Mouse (Mus musculus): ENCODE results near the gene Tmem163. TPM values are rescaled to one million over a fixed set of nuclear protein-coding genes. Genes with fewer than 3 reads are reported as not detected.

Tmem163 gene
- polyA plus RNA-seq, 1 experiment from 2014 or later: 0.69 TPM

- Histone ChIP-seq H3K27me3 (ENCODE audit: control insufficient read depth, insufficient read depth, low read length) (no peaks in the 10 kb centered on the region), H3K27ac (replicated peaks) (no peak overlapping the region), H3K36me3 (ENCODE audit: control insufficient read depth, insufficient read depth, low read length) (no peaks in the 10 kb centered on the region), H3K9ac (ENCODE audit: low read length) (no peak overlapping the region), H3K4me1 (replicated peaks; ENCODE audit: control insufficient read depth, insufficient read depth) (no peaks in the 10 kb centered on the region), H3K4me2 (replicated peaks; ENCODE audit: low read depth) (no peak overlapping the region), H3K4me3 (ENCODE audit: low read depth, low read length) (no peak overlapping the region), H3K9me3 (ENCODE audit: control insufficient read depth, low read length) (no peaks in the 10 kb centered on the region)
- no peak for TF ChIP-seq CTCF (IDR thresholded peaks at IDR 0.05; ENCODE audit: low read depth)
- no peak for TF ChIP-seq EP300 (optimal IDR thresholded peaks at IDR 0.05)
- DNase-seq (ENCODE audit: low spot score) (no peak), ATAC-seq (ENCODE audit: low FRiP score, low TSS enrichment) (no peak)
- whole genome bisulfite sequencing: 73% methylated on average over 3 of the region's 3 CpGs
Observed at GRCm38 (mm10) chr1:127608326-127608725, 71.0 kb downstream of the Tmem163 start.

GRCm38 (mm10) chr1:127603697-127604631 lies 75.4 kb downstream of the Tmem163 start:
- no peak overlapping the region for H3K4me2 ChIP-seq (replicated peaks; ENCODE audit: low read depth)
- no peak for DNase-seq (ENCODE audit: low spot score)
- H3K36me3 ChIP-seq (ENCODE audit: control insufficient read depth, insufficient read depth, low read length): no peaks in the 10 kb centered on the region
- H3K4me3 ChIP-seq (ENCODE audit: low read depth, low read length): no peak overlapping the region
- ATAC-seq (ENCODE audit: low FRiP score, low TSS enrichment): no peak
- H3K9me3 ChIP-seq (ENCODE audit: control insufficient read depth, low read length): no peaks in the 10 kb centered on the region
- TF ChIP-seq CTCF (IDR thresholded peaks at IDR 0.05; ENCODE audit: low read depth): no peak
- TF ChIP-seq EP300 (optimal IDR thresholded peaks at IDR 0.05): no peak
- no peaks in the 10 kb centered on the region for H3K4me1 ChIP-seq (replicated peaks; ENCODE audit: control insufficient read depth, insufficient read depth)
- no peak overlapping the region for H3K9ac ChIP-seq (ENCODE audit: low read length)
- no peaks in the 10 kb centered on the region for H3K27me3 ChIP-seq (ENCODE audit: control insufficient read depth, insufficient read depth, low read length)
- WGBS: 72% methylated on average over 9 of the region's 9 CpGs
- no peak overlapping the region for H3K27ac ChIP-seq (replicated peaks)

- H3K9ac ChIP-seq (ENCODE audit: low read length): no peak overlapping the region
- no peak for ATAC-seq (ENCODE audit: low FRiP score, low TSS enrichment)
- H3K9me3 ChIP-seq (ENCODE audit: control insufficient read depth, low read length): no peaks in the 10 kb centered on the region
- 84% methylated on average over 4 of the region's 4 CpGs for WGBS
- no peaks in the 10 kb centered on the region for H3K4me1 ChIP-seq (replicated peaks; ENCODE audit: control insufficient read depth, insufficient read depth)
- no peak for DNase-seq (ENCODE audit: low spot score)
- no peaks in the 10 kb centered on the region for H3K27me3 ChIP-seq (ENCODE audit: control insufficient read depth, insufficient read depth, low read length)
- no peak overlapping the region for H3K27ac ChIP-seq (replicated peaks)
- TF ChIP-seq EP300 (optimal IDR thresholded peaks at IDR 0.05) (no peak), CTCF (IDR thresholded peaks at IDR 0.05; ENCODE audit: low read depth) (no peak)
- no peaks in the 10 kb centered on the region for H3K36me3 ChIP-seq (ENCODE audit: control insufficient read depth, insufficient read depth, low read length)
- no peak overlapping the region for H3K4me3 ChIP-seq (ENCODE audit: low read depth, low read length)
- H3K4me2 ChIP-seq (replicated peaks; ENCODE audit: low read depth): no peak overlapping the region
Observed at GRCm38 (mm10) chr1:127596143-127596542, 83.2 kb downstream of the Tmem163 start.

GRCm38 (mm10) chr1:127595735-127596134 lies 83.6 kb downstream of the Tmem163 start:
- Histone ChIP-seq H3K27ac (replicated peaks) (no peak overlapping the region), H3K4me1 (replicated peaks; ENCODE audit: control insufficient read depth, insufficient read depth) (no peaks in the 10 kb centered on the region), H3K36me3 (ENCODE audit: control insufficient read depth, insufficient read depth, low read length) (no peaks in the 10 kb centered on the region), H3K9ac (ENCODE audit: low read length) (no peak overlapping the region), H3K27me3 (ENCODE audit: control insufficient read depth, insufficient read depth, low read length) (no peaks in the 10 kb centered on the region), H3K4me3 (ENCODE audit: low read depth, low read length) (no peak overlapping the region), H3K4me2 (replicated peaks; ENCODE audit: low read depth) (no peak overlapping the region), H3K9me3 (ENCODE audit: control insufficient read depth, low read length) (no peaks in the 10 kb centered on the region)
- no peak for DNase-seq (ENCODE audit: low spot score)
- no peak for ATAC-seq (ENCODE audit: low FRiP score, low TSS enrichment)
- 31% methylated on average over 1 of the region's 1 CpGs for WGBS
- TF ChIP-seq EP300 (optimal IDR thresholded peaks at IDR 0.05) (no peak), CTCF (IDR thresholded peaks at IDR 0.05; ENCODE audit: low read depth) (no peak)

GRCm38 (mm10) chr1:127589542-127589941 lies 89.8 kb downstream of the Tmem163 start:
- ATAC-seq (ENCODE audit: low FRiP score, low TSS enrichment) (no peak), DNase-seq (ENCODE audit: low spot score) (no peak)
- Histone ChIP-seq H3K4me2 (replicated peaks; ENCODE audit: low read depth) (no peak overlapping the region), H3K27me3 (ENCODE audit: control insufficient read depth, insufficient read depth, low read length) (no peaks in the 10 kb centered on the region), H3K4me1 (replicated peaks; ENCODE audit: control insufficient read depth, insufficient read depth) (no peaks in the 10 kb centered on the region), H3K9ac (ENCODE audit: low read length) (no peak overlapping the region), H3K9me3 (ENCODE audit: control insufficient read depth, low read length) (no peaks in the 10 kb centered on the region), H3K36me3 (ENCODE audit: control insufficient read depth, insufficient read depth, low read length) (no peaks in the 10 kb centered on the region), H3K4me3 (ENCODE audit: low read depth, low read length) (no peak overlapping the region), H3K27ac (replicated peaks) (no peak overlapping the region)
- TF ChIP-seq CTCF (IDR thresholded peaks at IDR 0.05; ENCODE audit: low read depth) (no peak), EP300 (optimal IDR thresholded peaks at IDR 0.05) (no peak)
- 59% methylated on average over 3 of the region's 3 CpGs for WGBS

- H3K27me3 ChIP-seq (ENCODE audit: control insufficient read depth, insufficient read depth, low read length): no peaks in the 10 kb centered on the region
- no peaks in the 10 kb centered on the region for H3K4me1 ChIP-seq (replicated peaks; ENCODE audit: control insufficient read depth, insufficient read depth)
- WGBS: 83% methylated on average over 5 of the region's 5 CpGs
- no peak for DNase-seq (ENCODE audit: low spot score)
- no peaks in the 10 kb centered on the region for H3K36me3 ChIP-seq (ENCODE audit: control insufficient read depth, insufficient read depth, low read length)
- TF ChIP-seq CTCF (IDR thresholded peaks at IDR 0.05; ENCODE audit: low read depth): no peak
- TF ChIP-seq EP300 (optimal IDR thresholded peaks at IDR 0.05): no peak
- no peak overlapping the region for H3K27ac ChIP-seq (replicated peaks)
- no peak for ATAC-seq (ENCODE audit: low FRiP score, low TSS enrichment)
- no peak overlapping the region for H3K4me2 ChIP-seq (replicated peaks; ENCODE audit: low read depth)
- no peaks in the 10 kb centered on the region for H3K9me3 ChIP-seq (ENCODE audit: control insufficient read depth, low read length)
- H3K4me3 ChIP-seq (ENCODE audit: low read depth, low read length): no peak overlapping the region
- H3K9ac ChIP-seq (ENCODE audit: low read length): no peak overlapping the region
Observed at GRCm38 (mm10) chr1:127587071-127587470, 92.3 kb downstream of the Tmem163 start.

Measured in stomach, postnatal 0 days (tissue).